Mouse (Mus musculus): Measurements from ENCODE around the gene Trpm3. TPM values are rescaled to one million over a fixed set of nuclear protein-coding genes. Genes with fewer than 3 reads are reported as not detected.
A peak's percentile ranks its signal among the peaks of the same experiment; 100 is the strongest.

Gene Trpm3
- polyA plus RNA-seq, 1 experiment from 2014 or later, result 23.3 TPM

GRCm38 (mm10) chr19:22631316-22631715 lies 492.5 kb downstream of the Trpm3 start:
- Histone ChIP-seq H3K4me1 (ENCODE audit: control insufficient read depth, insufficient read depth, low read length) (no peaks in the 10 kb centered on the region), H3K4me3 (ENCODE audit: low read depth, low read length) (no peak overlapping the region), H3K36me3 (ENCODE audit: control insufficient read depth, insufficient read depth, low read length) (no peaks in the 10 kb centered on the region), H3K27ac (ENCODE audit: low read depth, low read length) (no peak overlapping the region), H3K4me2 (ENCODE audit: low read depth, low read length) (no peak overlapping the region), H3K9me3 (ENCODE audit: control insufficient read depth, low read length) (no peaks in the 10 kb centered on the region), H3K9ac (replicated peaks; ENCODE audit: low read depth, low read length) (no peak overlapping the region), H3K27me3 (ENCODE audit: control insufficient read depth, insufficient read depth, low read length) (no peaks in the 10 kb centered on the region)
- ATAC-seq (ENCODE audit: low read depth), result no peak
- WGBS, result 88% methylated on average over 6 of the region's 6 CpGs

- 39% methylated on average over 10 of the region's 10 CpGs for WGBS
- Histone ChIP-seq H3K4me3 (ENCODE audit: low read depth, low read length) (no peak overlapping the region), H3K4me1 (ENCODE audit: control insufficient read depth, insufficient read depth, low read length) (no peaks in the 10 kb centered on the region), H3K9ac (replicated peaks; ENCODE audit: low read depth, low read length) (no peak overlapping the region), H3K27me3 (ENCODE audit: control insufficient read depth, insufficient read depth, low read length) (no peaks in the 10 kb centered on the region), H3K36me3 (ENCODE audit: control insufficient read depth, insufficient read depth, low read length) (no peaks in the 10 kb centered on the region), H3K4me2 (ENCODE audit: low read depth, low read length) (no peak overlapping the region), H3K9me3 (ENCODE audit: control insufficient read depth, low read length) (no peaks in the 10 kb centered on the region), H3K27ac (ENCODE audit: low read depth, low read length) (no peak overlapping the region)
- ATAC-seq (ENCODE audit: low read depth), result no peak
These were observed 496.8 kb downstream of the Trpm3 start for GRCm38 (mm10) chr19:22635635-22636034.

- no peaks in the 10 kb centered on the region for H3K27me3 ChIP-seq (ENCODE audit: control insufficient read depth, insufficient read depth, low read length)
- no peak overlapping the region for H3K27ac ChIP-seq (ENCODE audit: low read depth, low read length)
- H3K4me1 ChIP-seq (ENCODE audit: control insufficient read depth, insufficient read depth, low read length), result no peaks in the 10 kb centered on the region
- WGBS, result 91% methylated on average over 2 of the region's 2 CpGs
- H3K9ac ChIP-seq (replicated peaks; ENCODE audit: low read depth, low read length), result no peak overlapping the region
- H3K9me3 ChIP-seq (ENCODE audit: control insufficient read depth, low read length), result no peaks in the 10 kb centered on the region
- H3K4me2 ChIP-seq (ENCODE audit: low read depth, low read length), result no peak overlapping the region
- H3K4me3 ChIP-seq (ENCODE audit: low read depth, low read length), result no peak overlapping the region
- H3K36me3 ChIP-seq (ENCODE audit: control insufficient read depth, insufficient read depth, low read length), result no peaks in the 10 kb centered on the region
- ATAC-seq (ENCODE audit: low read depth), result no peak
These were observed 498.9 kb downstream of the Trpm3 start for GRCm38 (mm10) chr19:22637786-22638185.

- 84% methylated on average over 3 of the region's 3 CpGs for WGBS
These were observed 499.6 kb downstream of the Trpm3 start for GRCm38 (mm10) chr19:22638394-22638954.

GRCm38 (mm10) chr19:22642124-22642523 lies 503.3 kb downstream of the Trpm3 start:
- WGBS, result 39% methylated on average over 2 of the region's 2 CpGs
- H3K4me2 ChIP-seq (ENCODE audit: low read depth, low read length), result no peak overlapping the region
- ATAC-seq (ENCODE audit: low read depth), result no peak
- no peaks in the 10 kb centered on the region for H3K4me1 ChIP-seq (ENCODE audit: control insufficient read depth, insufficient read depth, low read length)
- H3K27me3 ChIP-seq (ENCODE audit: control insufficient read depth, insufficient read depth, low read length), result no peaks in the 10 kb centered on the region
- H3K9me3 ChIP-seq (ENCODE audit: control insufficient read depth, low read length), result no peaks in the 10 kb centered on the region
- no peak overlapping the region for H3K9ac ChIP-seq (replicated peaks; ENCODE audit: low read depth, low read length)
- no peak overlapping the region for H3K4me3 ChIP-seq (ENCODE audit: low read depth, low read length)
- no peak overlapping the region for H3K27ac ChIP-seq (ENCODE audit: low read depth, low read length)
- H3K36me3 ChIP-seq (ENCODE audit: control insufficient read depth, insufficient read depth, low read length), result no peaks in the 10 kb centered on the region

More at GRCm38 (mm10) chr19:22638394-22638954, 499.6 kb downstream of the Trpm3 start:
- H3K9ac ChIP-seq (replicated peaks; ENCODE audit: low read depth, low read length), result no peak overlapping the region
- H3K4me1 ChIP-seq (ENCODE audit: control insufficient read depth, insufficient read depth, low read length), result no peaks in the 10 kb centered on the region
- H3K36me3 ChIP-seq (ENCODE audit: control insufficient read depth, insufficient read depth, low read length), result no peaks in the 10 kb centered on the region
- H3K4me3 ChIP-seq (ENCODE audit: low read depth, low read length), result no peak overlapping the region
- no peak overlapping the region for H3K27ac ChIP-seq (ENCODE audit: low read depth, low read length)
- H3K4me2 ChIP-seq (ENCODE audit: low read depth, low read length), result no peak overlapping the region
- no peaks in the 10 kb centered on the region for H3K27me3 ChIP-seq (ENCODE audit: control insufficient read depth, insufficient read depth, low read length)
- H3K9me3 ChIP-seq (ENCODE audit: control insufficient read depth, low read length), result no peaks in the 10 kb centered on the region
- no peak for ATAC-seq (ENCODE audit: low read depth)

GRCm38 (mm10) chr19:22656466-22657215 lies 517.8 kb downstream of the Trpm3 start:
- Histone ChIP-seq H3K4me3 (ENCODE audit: low read depth, low read length) (no peak overlapping the region), H3K4me2 (ENCODE audit: low read depth, low read length) (no peak overlapping the region), H3K36me3 (ENCODE audit: control insufficient read depth, insufficient read depth, low read length) (no peaks in the 10 kb centered on the region), H3K9ac (replicated peaks; ENCODE audit: low read depth, low read length) (no peak overlapping the region), H3K9me3 (ENCODE audit: control insufficient read depth, low read length) (no peaks in the 10 kb centered on the region), H3K4me1 (ENCODE audit: control insufficient read depth, insufficient read depth, low read length) (no peaks in the 10 kb centered on the region), H3K27ac (ENCODE audit: low read depth, low read length) (peak overlapping the region; percentile 25; the same call in 1 of the 2 replicates), H3K27me3 (ENCODE audit: control insufficient read depth, insufficient read depth, low read length) (no peaks in the 10 kb centered on the region)
- no peak; the same call in 1 of the 2 replicates for ATAC-seq (ENCODE audit: low read depth)
- WGBS, result 46% methylated on average over 14 of the region's 14 CpGs

GRCm38 (mm10) chr19:22657251-22657650 lies 518.4 kb downstream of the Trpm3 start:
- Histone ChIP-seq H3K9me3 (ENCODE audit: control insufficient read depth, low read length) (no peaks in the 10 kb centered on the region), H3K36me3 (ENCODE audit: control insufficient read depth, insufficient read depth, low read length) (no peaks in the 10 kb centered on the region), H3K4me3 (ENCODE audit: low read depth, low read length) (no peak overlapping the region), H3K9ac (replicated peaks; ENCODE audit: low read depth, low read length) (no peak overlapping the region), H3K4me2 (ENCODE audit: low read depth, low read length) (no peak overlapping the region), H3K4me1 (ENCODE audit: control insufficient read depth, insufficient read depth, low read length) (no peaks in the 10 kb centered on the region), H3K27ac (ENCODE audit: low read depth, low read length) (peak overlapping the region; percentile 25; the same call in 1 of the 2 replicates), H3K27me3 (ENCODE audit: control insufficient read depth, insufficient read depth, low read length) (no peaks in the 10 kb centered on the region)
- no peak for ATAC-seq (ENCODE audit: low read depth)
- WGBS, result 45% methylated on average over 4 of the region's 4 CpGs

- Histone ChIP-seq H3K4me3 (ENCODE audit: low read depth, low read length) (no peak overlapping the region), H3K9ac (replicated peaks; ENCODE audit: low read depth, low read length) (no peak overlapping the region), H3K4me2 (ENCODE audit: low read depth, low read length) (no peak overlapping the region), H3K27me3 (ENCODE audit: control insufficient read depth, insufficient read depth, low read length) (no peaks in the 10 kb centered on the region), H3K27ac (ENCODE audit: low read depth, low read length) (no peak overlapping the region), H3K9me3 (ENCODE audit: control insufficient read depth, low read length) (no peaks in the 10 kb centered on the region), H3K36me3 (ENCODE audit: control insufficient read depth, insufficient read depth, low read length) (no peaks in the 10 kb centered on the region), H3K4me1 (ENCODE audit: control insufficient read depth, insufficient read depth, low read length) (no peaks in the 10 kb centered on the region)
- WGBS, result 90% methylated on average over 4 of the region's 4 CpGs
- ATAC-seq (ENCODE audit: low read depth), result no peak
These were observed 526.6 kb downstream of the Trpm3 start for GRCm38 (mm10) chr19:22665401-22665800.

GRCm38 (mm10) chr19:22670222-22670621 lies 531.4 kb downstream of the Trpm3 start:
- no peaks in the 10 kb centered on the region for H3K27me3 ChIP-seq (ENCODE audit: control insufficient read depth, insufficient read depth, low read length)
- no peaks in the 10 kb centered on the region for H3K9me3 ChIP-seq (ENCODE audit: control insufficient read depth, low read length)
- no peak overlapping the region for H3K27ac ChIP-seq (ENCODE audit: low read depth, low read length)
- H3K9ac ChIP-seq (replicated peaks; ENCODE audit: low read depth, low read length), result no peak overlapping the region
- WGBS, result 87% methylated on average over 8 of the region's 8 CpGs
- no peaks in the 10 kb centered on the region for H3K4me1 ChIP-seq (ENCODE audit: control insufficient read depth, insufficient read depth, low read length)
- no peaks in the 10 kb centered on the region for H3K36me3 ChIP-seq (ENCODE audit: control insufficient read depth, insufficient read depth, low read length)
- no peak overlapping the region for H3K4me3 ChIP-seq (ENCODE audit: low read depth, low read length)
- no peak for ATAC-seq (ENCODE audit: low read depth)
- no peak overlapping the region for H3K4me2 ChIP-seq (ENCODE audit: low read depth, low read length)

Measured in neural tube, embryonic 14.5 days (tissue).